Mouse (Mus musculus): ENCODE measurements at regions not wholly inside any gene's neighbourhood (a gene's known extent, or its start where the extent isn't known, plus 50 kb on each side); places are given as distances from the start of the nearest gene placed in this dataset.

- WGBS (ENCODE audit: insufficient replicate concordance): 69% methylated on average over 1 of the region's 1 CpGs
- no peaks in the 10 kb centered on the region for H3K36me3 ChIP-seq (replicated peaks; ENCODE audit: control insufficient read depth, insufficient read depth, low read depth)
These were observed 88.0 kb downstream of the Tent5c start for GRCm38 (mm10) chr3:100401080-100401479.

GRCm38 (mm10) chr3:100397491-100397890 lies 91.6 kb downstream of the Tent5c start:
- no peak overlapping the region for H3K4me2 ChIP-seq (ENCODE audit: low read depth)
- no peaks in the 10 kb centered on the region for H3K4me1 ChIP-seq (replicated peaks; ENCODE audit: control insufficient read depth in 2 of 2, insufficient read depth in 2 of 2, low read length in 1 of 2)
- H3K36me3 ChIP-seq (replicated peaks; ENCODE audit: control insufficient read depth, insufficient read depth, low read depth): no peaks in the 10 kb centered on the region
- no peak overlapping the region for H3K27ac ChIP-seq
- H3K9me3 ChIP-seq (ENCODE audit: control insufficient read depth, low read length): no peaks in the 10 kb centered on the region
- 68% methylated on average over 3 of the region's 3 CpGs for WGBS (ENCODE audit: insufficient replicate concordance)
- H3K4me3 ChIP-seq (ENCODE audit: insufficient read depth in 1 of 2, low read depth in 2 of 2, low read length in 2 of 2): no peak overlapping the region
- H3K9ac ChIP-seq (replicated peaks): no peak overlapping the region
- ATAC-seq (ENCODE audit: insufficient read depth): no peak
- H3K27me3 ChIP-seq (ENCODE audit: control insufficient read depth, insufficient read depth, low read length): no peaks in the 10 kb centered on the region
- no peak for TF ChIP-seq EP300 (IDR thresholded peaks at IDR 0.05; ENCODE audit: low read depth)
- no peak for DNase-seq (ENCODE audit: low read depth in 3 of 3, low spot score in 3 of 3)

More at GRCm38 (mm10) chr3:100401080-100401479, 88.0 kb downstream of the Tent5c start:
- no peak for ATAC-seq (ENCODE audit: insufficient read depth)
- H3K9me3 ChIP-seq (ENCODE audit: control insufficient read depth, low read length): no peaks in the 10 kb centered on the region
- H3K4me2 ChIP-seq (ENCODE audit: low read depth): no peak overlapping the region
- no peak for DNase-seq (ENCODE audit: low read depth in 3 of 3, low spot score in 3 of 3)
- H3K9ac ChIP-seq (replicated peaks): no peak overlapping the region
- no peaks in the 10 kb centered on the region for H3K4me1 ChIP-seq (replicated peaks; ENCODE audit: control insufficient read depth in 2 of 2, insufficient read depth in 2 of 2, low read length in 1 of 2)
- TF ChIP-seq EP300 (IDR thresholded peaks at IDR 0.05; ENCODE audit: low read depth) (no peak), CTCF (IDR thresholded peaks at IDR 0.05; ENCODE audit: low read depth) (no peak)
- no peaks in the 10 kb centered on the region; the same call in 1 of the 2 replicates for H3K27me3 ChIP-seq (ENCODE audit: control insufficient read depth, insufficient read depth, low read length)
- no peak overlapping the region for H3K27ac ChIP-seq
- H3K4me3 ChIP-seq (ENCODE audit: insufficient read depth in 1 of 2, low read depth in 2 of 2, low read length in 2 of 2): no peak overlapping the region

- TF ChIP-seq EP300 (IDR thresholded peaks at IDR 0.05; ENCODE audit: low read depth): no peak
- Histone ChIP-seq H3K27me3 (ENCODE audit: control insufficient read depth, insufficient read depth, low read length) (no peaks in the 10 kb centered on the region), H3K4me1 (replicated peaks; ENCODE audit: control insufficient read depth in 2 of 2, insufficient read depth in 2 of 2, low read length in 1 of 2) (no peaks in the 10 kb centered on the region), H3K27ac (no peak overlapping the region), H3K9me3 (ENCODE audit: control insufficient read depth, low read length) (no peaks in the 10 kb centered on the region), H3K36me3 (replicated peaks; ENCODE audit: control insufficient read depth, insufficient read depth, low read depth) (no peaks in the 10 kb centered on the region), H3K4me3 (ENCODE audit: insufficient read depth in 1 of 2, low read depth in 2 of 2, low read length in 2 of 2) (no peak overlapping the region), H3K9ac (replicated peaks) (no peak overlapping the region), H3K4me2 (ENCODE audit: low read depth) (no peak overlapping the region)
- ATAC-seq (ENCODE audit: insufficient read depth): no peak
- no peak for DNase-seq (ENCODE audit: low read depth in 3 of 3, low spot score in 3 of 3)
- WGBS (ENCODE audit: insufficient replicate concordance): 40% methylated on average over 9 of the region's 9 CpGs
These were observed 94.1 kb downstream of the Tent5c start for GRCm38 (mm10) chr3:100394911-100395604.

- Histone ChIP-seq H3K27me3 (ENCODE audit: control insufficient read depth, insufficient read depth, low read length) (no peaks in the 10 kb centered on the region), H3K9ac (replicated peaks) (no peak overlapping the region), H3K4me1 (replicated peaks; ENCODE audit: control insufficient read depth in 2 of 2, insufficient read depth in 2 of 2, low read length in 1 of 2) (no peaks in the 10 kb centered on the region), H3K4me3 (ENCODE audit: insufficient read depth in 1 of 2, low read depth in 2 of 2, low read length in 2 of 2) (no peak overlapping the region), H3K36me3 (replicated peaks; ENCODE audit: control insufficient read depth, insufficient read depth, low read depth) (no peaks in the 10 kb centered on the region), H3K4me2 (ENCODE audit: low read depth) (no peak overlapping the region), H3K9me3 (ENCODE audit: control insufficient read depth, low read length) (no peaks in the 10 kb centered on the region), H3K27ac (no peak overlapping the region)
- ATAC-seq (ENCODE audit: insufficient read depth) (no peak), DNase-seq (ENCODE audit: low read depth in 3 of 3, low spot score in 3 of 3) (no peak)
- 55% methylated on average over 1 of the region's 1 CpGs for WGBS (ENCODE audit: insufficient replicate concordance)
- no peak for TF ChIP-seq CTCF (IDR thresholded peaks at IDR 0.05; ENCODE audit: low read depth)
- no peak for TF ChIP-seq EP300 (IDR thresholded peaks at IDR 0.05; ENCODE audit: low read depth)
These were observed 95.2 kb downstream of the Tent5c start for GRCm38 (mm10) chr3:100393956-100394355.

- no peak for ATAC-seq (ENCODE audit: insufficient read depth)
- H3K27me3 ChIP-seq (ENCODE audit: control insufficient read depth, insufficient read depth, low read length): no peaks in the 10 kb centered on the region
- TF ChIP-seq EP300 (IDR thresholded peaks at IDR 0.05; ENCODE audit: low read depth) (no peak), CTCF (IDR thresholded peaks at IDR 0.05; ENCODE audit: low read depth) (no peak)
These were observed 106.9 kb downstream of the Tent5c start for GRCm38 (mm10) chr3:100382181-100382580.

More at GRCm38 (mm10) chr3:100382181-100382580, 106.9 kb downstream of the Tent5c start:
- WGBS (ENCODE audit: insufficient replicate concordance): 15% methylated on average over 1 of the region's 1 CpGs
- no peak for DNase-seq (ENCODE audit: low read depth in 3 of 3, low spot score in 3 of 3)
- Histone ChIP-seq H3K4me2 (ENCODE audit: low read depth) (no peak overlapping the region), H3K27ac (no peak overlapping the region), H3K9ac (replicated peaks) (no peak overlapping the region), H3K36me3 (replicated peaks; ENCODE audit: control insufficient read depth, insufficient read depth, low read depth) (no peaks in the 10 kb centered on the region), H3K4me1 (replicated peaks; ENCODE audit: control insufficient read depth in 2 of 2, insufficient read depth in 2 of 2, low read length in 1 of 2) (no peaks in the 10 kb centered on the region), H3K4me3 (ENCODE audit: insufficient read depth in 1 of 2, low read depth in 2 of 2, low read length in 2 of 2) (no peak overlapping the region), H3K9me3 (ENCODE audit: control insufficient read depth, low read length) (no peaks in the 10 kb centered on the region)
